Mouse (Mus musculus): ENCODE data around the gene Papss1.

The Papss1 gene

DNA sequence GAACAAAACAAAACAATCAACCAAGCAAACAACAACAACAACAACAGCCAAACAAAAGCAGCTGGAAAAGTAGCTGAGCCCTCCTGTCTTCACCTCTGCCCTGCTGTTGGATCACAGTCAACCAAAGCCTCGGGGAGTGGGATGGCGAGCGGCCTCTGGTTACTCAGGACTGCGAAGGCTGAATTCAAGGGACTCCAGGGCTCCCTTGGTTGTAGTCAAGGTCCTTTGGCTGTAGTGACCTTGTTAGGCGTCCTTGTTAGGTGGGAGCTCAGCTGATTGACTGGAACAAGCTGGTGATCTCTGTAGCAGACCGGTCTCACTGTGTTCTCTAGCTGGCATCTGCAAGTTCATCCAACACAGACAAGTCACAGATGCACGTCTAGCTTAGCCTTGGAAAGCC is 16.5 kb downstream of the Papss1 start:
- DNase-seq (ENCODE audit: low spot score in 2 of 2) = no peak

DNA sequence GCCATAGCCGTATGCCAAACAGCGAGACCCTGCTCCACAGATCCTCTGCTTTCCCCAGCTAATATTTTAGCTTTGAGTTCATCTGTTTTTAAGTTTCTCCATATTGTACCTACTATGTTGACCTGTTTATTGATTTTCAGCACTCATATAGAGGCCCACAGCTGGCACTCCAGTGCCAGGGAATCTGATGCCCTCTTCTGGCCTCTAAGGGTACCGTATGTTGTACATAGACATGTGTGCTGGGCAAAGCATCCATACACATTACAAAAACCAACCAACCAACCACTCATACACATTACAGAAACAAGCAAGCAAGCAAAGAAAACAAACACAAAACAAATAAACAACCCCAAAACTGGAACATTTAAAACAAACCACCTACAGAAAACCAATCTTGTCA is 22.2 kb downstream of the Papss1 start:
- no peak for DNase-seq (ENCODE audit: low spot score in 2 of 2)

DNA sequence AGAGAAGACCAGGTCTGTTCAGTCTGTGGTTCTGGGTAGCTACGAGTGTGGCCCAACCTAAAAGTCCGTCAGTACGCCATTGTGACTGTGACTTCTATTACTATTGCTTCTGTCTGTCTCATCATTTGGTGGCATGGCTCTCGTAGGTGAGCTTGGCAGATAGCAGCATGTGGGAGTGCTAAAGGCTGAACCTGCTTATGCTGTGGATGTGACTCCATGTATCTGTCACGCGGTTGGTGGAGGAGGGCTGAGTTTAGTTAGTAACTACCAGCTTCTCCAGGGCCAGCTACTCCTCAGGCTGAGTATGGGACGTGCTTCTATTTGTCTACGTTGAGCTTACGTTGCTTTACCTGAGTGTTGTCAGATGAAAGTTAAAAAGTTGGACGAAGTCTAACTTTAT is 23.4 kb downstream of the Papss1 start:
- DNase-seq (ENCODE audit: low spot score in 2 of 2) = no peak

DNA sequence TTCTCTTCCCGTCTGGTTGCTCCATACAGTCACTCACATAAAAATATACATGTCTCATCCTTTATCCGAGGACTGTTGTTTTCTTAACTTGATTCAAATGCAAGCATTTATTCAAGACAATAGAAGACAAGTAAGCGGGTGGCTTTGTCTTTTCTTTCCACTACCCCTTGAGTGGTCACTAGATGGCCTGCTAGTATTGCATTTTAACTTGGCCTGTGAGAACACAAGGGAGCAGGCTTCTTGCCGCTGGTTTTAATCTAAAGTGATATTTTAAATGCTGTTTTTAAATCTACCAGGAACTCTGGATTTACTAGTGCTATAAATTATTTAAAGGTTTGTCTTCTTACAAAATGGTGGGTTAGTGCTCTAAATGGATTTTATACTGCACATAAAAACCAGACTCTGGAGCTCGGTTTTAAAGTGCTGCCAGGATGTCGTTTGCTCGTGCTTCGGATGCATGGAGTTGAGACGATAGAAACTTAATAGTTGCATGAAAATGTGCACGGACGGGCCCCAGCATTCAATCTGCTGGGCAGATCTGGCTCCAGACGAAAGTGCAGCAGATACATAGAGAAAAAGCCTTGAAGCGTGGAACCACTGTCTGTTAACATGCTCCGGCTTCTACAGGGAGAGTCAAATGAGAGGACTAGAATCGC is 28.7 kb downstream of the Papss1 start:
- DNase-seq (ENCODE audit: low spot score in 2 of 2) = no peak

DNA sequence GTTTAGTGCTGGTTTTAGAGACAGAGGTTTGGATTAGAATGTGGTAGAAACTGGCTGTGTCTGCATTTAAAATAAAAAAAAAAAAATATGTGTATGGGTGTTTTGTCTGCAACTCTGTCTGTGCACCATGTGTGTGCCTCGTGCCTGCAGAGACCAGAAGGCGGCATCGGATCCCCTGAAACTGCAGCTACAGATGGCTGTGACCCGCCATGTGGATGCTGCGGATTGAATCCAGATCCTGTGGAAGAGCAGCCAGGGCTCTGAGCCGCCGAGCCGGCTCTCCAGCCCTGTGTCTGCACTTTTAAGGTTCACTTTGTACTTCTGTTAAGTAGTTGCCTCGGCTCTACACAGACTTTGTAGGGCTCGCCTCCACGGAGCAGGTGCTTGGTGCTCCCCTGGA is 29.8 kb downstream of the Papss1 start:
- no peak for DNase-seq (ENCODE audit: low spot score in 2 of 2)

DNA sequence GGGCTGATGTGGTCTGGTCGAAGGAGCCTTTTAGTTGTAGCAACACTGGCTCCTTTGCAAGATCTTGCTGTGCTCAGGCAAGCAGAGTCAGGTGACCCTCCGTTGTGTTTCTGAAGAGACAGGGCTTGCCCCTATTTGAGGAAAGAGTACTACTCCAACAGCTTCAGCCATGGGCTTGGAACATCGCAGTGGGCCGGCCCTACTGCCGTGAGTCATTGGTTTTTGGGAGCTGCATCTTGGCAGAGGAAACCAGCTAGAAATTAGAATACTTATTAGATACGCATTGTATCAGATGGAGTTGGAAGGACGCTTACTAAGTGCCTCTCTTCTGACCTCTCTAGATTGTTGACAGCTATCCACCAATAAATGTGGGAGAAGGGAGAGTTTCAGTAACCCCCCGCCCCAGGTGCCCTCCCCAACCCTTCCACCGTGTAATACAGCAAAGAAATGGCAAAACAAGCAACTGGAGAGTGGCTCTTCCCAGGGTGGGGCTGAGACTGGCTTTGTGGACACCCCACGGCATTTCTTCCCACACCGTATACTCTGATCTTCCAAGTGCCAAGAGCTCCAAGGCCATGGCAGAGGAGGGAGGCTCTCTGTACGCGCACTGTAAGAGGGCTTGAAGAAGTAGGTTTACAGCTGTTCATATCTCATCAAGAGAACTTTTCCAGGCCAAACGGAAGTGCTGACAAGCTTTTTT is 31.1 kb downstream of the Papss1 start:
- DNase-seq (ENCODE audit: low spot score in 2 of 2) = no peak

DNA sequence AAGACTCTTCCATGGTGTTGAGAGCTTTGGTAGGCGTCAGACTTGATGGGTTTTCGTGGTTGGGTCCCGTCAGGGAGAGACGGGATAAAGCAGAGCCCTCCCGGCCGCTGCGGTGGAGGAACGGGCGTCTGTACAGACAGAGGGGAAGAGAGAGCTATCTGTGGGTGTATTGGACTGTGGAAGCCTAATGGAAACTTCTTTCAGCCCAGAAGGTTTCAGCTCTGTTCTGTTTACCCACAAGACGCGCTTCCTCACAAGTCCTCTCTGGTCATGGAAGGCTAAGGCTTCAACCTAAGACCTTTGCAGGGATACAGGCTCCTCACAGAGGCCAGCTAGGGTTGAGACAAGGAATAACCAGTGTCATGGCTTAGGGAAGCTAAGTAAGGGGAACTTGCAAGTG is 36.2 kb downstream of the Papss1 start:
- DNase-seq (ENCODE audit: low spot score in 2 of 2) = no peak

DNA sequence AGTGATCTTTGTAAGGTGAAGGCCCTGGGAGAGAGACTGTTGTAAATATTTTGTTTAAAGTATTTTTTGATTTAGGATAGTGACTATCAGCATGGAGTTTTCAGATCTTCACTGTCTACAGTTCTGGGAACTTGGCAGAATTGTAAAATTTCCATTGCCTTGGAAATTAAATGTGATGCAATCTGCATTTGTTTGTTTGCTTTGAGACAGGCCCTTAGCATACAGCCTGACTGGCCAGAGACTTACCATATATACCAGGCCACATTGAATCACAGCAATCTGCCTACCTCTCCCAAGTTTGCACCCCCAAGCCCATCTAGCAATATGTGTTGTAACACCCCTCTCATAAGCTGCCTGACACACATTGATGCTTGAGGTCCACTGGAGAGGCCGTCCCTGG is 36.8 kb downstream of the Papss1 start:
- DNase-seq (ENCODE audit: low spot score in 2 of 2) = no peak

DNA sequence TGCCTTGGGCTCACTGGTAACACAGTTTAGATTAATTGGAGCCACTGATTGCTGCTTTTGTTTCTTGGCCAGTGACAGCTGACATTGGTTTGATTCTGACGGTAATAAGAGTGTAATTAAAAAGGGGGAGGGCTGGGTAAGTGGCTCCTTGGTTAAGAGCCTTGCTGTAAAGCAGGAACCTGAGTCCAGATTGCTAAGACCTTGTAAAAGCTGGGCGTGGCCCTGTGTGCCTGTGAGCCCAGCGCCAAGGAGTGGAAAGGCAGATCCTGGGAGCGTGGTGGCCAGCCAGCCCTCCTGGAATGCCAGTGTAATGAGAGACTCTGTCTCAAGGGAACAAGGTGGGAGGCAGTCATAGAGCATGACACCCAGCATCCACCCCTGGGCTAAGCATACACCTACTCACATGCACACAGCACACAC is 38.4 kb downstream of the Papss1 start:
- DNase-seq (ENCODE audit: low spot score in 2 of 2) = no peak

DNA sequence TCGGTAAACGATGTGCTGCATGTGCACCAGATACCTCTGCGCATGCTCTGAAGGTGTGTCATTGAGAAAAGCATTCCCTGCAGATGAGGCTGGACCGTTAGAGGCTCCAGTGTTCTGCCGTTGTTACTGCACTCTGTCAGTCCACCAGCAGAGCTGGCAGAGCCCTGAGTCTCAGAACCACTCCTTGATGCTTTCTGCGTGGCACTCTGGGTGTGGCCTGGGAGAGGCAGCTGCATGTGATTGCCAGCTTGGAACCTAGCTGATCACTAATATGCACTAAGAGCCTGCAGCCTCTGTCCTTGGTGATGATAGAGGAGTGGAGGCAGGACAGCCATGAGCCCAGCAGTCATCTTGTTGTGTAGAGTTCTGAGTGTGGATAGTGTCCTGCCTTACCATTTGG is 43.5 kb downstream of the Papss1 start:
- DNase-seq (ENCODE audit: low spot score in 2 of 2) = no peak

DNA sequence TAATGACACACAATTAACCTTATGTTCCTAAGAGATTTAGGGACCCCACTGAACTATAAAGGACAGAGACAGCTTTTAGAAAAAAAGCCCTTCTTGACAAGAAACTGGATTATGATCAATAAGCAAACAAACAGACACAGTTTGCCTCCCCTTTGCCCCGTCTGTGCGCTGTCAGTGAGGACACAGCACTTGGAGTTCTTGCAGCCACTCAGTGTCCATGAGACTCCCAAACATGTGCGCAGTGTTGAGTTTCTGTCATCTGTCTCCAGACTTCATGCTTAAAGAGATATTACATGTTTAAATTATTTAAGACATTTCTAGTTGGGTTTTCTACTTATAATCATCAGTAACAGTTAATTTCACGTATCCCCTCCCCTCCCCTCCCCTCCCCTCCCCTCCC is 45.1 kb downstream of the Papss1 start:
- DNase-seq (ENCODE audit: low spot score in 2 of 2) = no peak

DNA sequence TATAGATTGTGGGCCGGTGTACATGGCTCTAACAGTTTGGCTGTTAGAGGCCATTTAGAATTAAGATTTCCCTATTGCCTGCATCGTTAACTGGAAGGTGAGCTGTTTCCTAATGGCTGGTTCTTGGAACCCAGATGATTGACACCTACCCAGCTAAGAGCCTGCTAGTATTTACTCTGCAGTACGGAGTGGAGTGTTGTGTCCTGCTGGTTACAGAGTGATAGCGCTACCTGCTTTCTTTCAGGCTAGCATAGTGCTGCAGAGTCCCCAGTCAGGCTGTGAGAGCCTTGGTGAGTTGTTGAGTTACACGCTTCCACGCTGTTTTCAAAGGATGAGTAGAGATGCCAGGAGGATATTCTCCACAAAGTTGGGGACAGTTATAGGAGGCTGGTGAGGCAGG is 46.0 kb downstream of the Papss1 start:
- DNase-seq (ENCODE audit: low spot score in 2 of 2) = no peak

DNA sequence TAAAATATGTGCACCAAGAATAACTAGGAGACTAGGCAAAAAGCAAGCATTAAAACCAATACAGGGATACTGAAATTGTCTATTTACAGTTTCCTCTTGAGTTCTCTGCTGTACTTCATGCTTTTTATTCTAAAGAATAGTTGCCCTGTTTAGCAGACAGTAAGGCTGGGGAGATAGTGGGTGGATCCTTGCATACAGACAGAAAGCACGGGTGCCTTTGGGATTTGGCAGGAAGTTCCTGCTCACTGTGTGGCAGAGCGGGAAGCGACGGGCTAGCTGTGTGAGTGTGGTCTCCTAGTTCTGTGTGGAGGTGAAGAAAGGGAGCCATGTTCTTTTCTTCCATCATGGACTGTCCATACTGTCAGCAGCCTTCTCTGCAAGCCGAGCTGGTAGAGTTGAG is 48.3 kb downstream of the Papss1 start:
- no peak for DNase-seq (ENCODE audit: low spot score in 2 of 2)

DNA sequence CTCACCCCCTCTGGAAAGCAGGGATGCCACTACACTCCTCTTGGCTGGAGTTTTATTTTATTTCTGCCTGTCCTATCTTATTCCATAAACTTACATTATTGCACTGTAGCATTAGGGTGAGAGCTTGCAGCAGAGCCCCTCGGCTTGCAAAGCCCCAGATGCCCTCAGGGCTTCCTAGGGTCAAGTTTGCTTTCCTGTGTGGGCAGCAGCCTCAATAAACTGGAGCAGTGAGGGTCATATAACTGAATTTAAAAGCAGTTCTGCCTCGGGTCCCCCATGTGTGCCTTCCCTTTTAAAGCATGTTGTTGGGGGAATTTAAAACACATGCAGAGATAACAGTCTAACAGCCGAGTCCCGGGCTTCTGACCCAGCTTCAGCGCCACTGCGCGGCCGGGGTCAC is 49.5 kb downstream of the Papss1 start:
- no peak for DNase-seq (ENCODE audit: low spot score in 2 of 2)

DNA sequence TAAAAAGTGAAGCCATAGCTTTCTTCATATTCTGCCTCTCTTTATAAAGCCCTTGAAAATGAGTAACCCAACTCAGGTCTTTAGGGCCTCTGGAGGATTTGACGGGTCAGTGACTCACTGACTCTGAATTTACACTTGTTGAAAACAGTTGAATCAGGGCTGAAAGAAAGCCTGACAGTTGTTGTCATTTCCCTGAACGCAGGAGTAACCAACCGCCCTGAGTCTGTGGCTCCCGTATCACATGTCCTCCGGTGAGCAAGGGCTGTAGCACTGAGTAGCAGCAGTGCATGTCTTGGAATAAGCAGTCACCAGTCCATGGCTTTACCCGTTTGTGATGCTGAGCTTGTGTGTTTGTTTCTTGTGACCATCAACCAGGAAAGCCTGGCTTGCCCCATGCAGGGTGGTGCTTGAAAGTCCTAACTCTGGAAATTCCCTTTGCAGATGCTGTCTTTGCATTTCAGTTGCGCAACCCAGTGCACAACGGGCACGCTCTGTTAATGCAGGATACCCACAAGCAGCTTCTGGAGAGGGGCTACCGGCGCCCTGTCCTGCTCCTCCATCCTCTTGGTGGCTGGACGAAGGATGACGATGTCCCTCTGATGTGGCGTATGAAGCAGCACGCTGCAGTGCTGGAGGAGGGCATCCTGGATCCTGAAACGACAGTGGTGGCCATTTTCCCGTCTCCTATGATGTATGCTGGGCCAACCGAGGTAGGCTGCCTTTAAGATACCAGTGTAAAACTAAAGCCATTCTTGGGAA is 54.2 kb downstream of the Papss1 start:
- DNase-seq (ENCODE audit: low spot score in 2 of 2) = no peak

DNA sequence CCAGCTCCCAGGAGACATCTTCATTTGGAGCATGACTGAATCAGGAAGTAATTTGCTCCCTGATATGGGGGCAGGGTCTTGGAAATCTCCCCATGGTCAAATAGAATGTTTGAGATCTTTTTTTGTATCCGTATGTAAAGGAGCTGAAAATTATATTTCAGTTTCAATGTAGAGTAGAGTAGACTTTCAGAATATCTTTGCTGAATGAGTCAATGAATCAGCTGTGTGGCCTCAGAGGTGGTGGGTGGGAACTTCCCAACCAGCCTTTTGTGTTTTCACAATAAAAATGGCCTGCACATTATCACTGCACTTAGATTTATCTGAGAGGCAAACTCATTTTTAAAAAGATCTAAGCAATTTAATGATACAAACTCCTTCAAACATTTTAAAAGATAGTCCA is 58.6 kb downstream of the Papss1 start:
- DNase-seq (ENCODE audit: low spot score in 2 of 2) = no peak

DNA sequence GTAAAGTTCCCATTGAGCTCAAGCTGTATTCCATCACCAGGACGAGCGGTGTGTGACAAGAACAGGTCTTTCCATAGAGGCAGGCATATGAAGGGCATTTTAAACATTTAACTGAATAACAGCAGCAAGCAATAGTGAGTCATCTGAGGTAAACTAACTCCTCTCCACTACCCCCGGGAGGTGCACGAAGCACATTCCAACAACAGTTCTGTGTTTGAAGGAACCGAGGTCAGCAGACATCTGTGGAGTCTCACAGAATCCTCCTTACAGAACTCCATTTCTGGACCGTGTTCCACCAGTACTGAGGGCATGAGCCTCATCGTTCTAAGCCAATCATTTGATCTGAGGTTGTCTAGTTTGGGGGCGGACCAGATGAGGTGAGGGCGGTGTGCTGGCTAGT is 59.5 kb downstream of the Papss1 start:
- no peak for DNase-seq (ENCODE audit: low spot score in 2 of 2)

DNA sequence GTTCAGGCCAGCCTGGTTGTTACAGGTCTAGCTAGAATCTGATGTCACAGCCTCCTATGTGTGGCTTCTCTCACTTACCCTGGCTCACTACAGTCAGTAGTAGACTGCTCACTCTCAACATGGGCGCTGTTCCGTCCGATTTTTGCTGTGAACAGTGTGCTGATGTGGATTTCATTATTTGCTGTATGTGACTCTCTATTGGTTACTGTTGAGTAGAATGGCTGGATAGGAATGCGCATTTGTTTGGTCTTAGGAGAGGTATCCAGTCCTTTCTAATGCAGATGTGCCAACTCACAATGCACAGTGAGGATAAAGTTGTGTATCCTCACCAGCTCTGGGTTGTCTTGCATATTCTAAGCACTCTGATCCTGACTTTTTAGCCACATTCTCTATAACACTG is 62.9 kb downstream of the Papss1 start:
- DNase-seq (ENCODE audit: low spot score in 2 of 2) = no peak

DNA sequence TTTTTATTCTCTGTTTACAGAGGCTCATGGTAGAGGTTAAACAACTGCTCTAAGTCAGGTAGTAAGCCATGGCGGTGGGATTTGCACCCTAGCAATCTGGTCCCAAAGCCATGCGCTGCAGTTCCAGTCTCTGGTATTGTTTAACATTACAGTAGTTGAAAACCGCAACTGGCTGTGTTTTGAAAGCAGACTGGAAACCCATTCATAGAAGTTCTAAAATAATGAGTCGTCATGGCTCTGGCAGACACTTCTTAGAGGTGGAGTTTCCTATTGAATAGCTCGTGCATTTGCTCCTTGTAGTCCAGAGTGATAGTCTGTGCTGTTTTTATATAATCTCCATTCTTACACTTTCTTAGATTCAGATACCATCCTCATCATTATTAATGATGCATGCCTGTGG is 63.7 kb downstream of the Papss1 start:
- DNase-seq (ENCODE audit: low spot score in 2 of 2) = no peak

DNA sequence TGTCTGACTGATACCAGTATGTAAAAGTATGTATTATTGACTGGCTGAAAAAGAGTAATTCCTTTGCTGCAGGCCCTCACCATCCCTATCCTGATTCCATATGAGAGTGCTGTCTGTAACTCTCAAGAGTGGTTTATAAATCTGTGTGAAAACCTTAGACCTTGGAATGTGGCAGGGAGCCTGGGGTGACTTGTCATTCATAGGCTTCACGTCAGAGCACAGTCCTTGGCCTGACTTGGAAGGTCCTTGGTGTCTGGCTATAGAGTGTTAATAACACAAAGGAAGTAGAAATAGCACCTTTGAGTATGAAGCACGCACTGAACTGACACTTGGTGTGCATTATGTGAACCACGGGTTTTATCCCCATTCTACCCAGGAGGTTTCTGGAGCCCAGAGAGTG is 64.4 kb downstream of the Papss1 start:
- no peak for DNase-seq (ENCODE audit: low spot score in 2 of 2)

DNA sequence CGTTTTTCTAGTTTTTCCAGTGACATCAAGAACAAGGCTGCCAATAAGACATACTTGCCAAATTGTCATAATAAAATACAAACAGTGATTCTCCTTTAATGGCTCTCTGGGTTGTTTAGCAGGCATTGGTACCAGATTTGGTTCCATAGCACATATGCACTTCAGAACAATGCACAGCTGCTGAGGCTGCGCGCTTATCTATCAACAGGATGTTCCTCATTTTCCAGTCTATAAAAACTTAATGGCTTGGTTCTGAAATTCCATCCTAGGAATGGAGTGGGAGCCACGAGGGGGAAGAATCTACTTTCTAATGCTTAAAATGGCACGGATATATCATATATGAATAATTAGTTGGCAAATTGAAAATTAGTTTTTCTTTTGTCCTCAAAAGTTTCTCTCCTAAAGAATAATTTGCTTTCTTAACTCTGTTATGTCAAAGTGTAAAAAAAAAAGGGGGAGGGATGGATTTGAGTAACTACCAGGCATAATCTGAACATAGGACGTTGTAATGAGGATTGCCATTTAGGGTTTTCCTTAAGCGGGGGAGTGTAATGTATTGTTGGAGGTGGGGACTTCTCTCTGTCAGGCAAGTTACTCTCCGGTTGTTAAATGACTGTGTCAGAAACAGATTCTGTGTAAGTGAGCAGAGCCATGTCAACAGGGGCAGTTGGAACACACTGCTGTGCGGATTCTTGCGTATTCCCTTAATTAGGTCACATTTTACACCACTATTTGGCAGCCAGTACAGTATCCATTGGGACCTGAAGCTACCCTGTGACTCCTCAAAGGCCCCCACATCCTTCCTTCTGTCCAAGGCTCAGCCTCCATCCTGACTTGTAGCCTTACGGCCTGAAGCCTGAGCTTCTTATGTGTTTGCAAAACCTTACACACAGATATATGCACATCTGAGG is 66.1 kb downstream of the Papss1 start:
- no peak for DNase-seq (ENCODE audit: low spot score in 2 of 2)

DNA sequence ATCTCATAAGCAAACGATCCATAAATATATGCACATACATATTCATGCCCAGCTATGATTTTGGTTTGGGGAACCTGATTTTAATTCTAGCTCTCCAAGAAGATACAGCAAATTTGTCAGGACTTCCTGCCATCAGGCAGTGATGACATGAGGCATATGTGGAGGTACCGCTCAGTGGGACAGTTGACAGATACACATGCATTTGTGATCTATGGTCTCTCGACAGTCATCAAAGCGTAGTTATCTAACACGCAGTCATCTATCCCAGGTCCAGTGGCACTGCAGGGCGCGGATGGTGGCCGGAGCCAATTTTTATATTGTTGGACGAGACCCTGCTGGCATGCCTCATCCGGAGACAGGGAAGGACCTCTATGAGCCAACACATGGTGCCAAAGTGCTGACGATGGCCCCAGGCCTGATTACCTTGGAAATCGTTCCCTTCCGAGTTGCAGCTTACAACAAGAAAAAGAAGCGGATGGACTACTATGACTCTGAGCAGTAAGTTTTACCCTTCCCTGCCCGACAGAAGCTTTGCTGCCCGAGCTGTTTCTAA is 66.8 kb downstream of the Papss1 start:
- no peak for DNase-seq (ENCODE audit: low spot score in 2 of 2)

All from frontal cortex, postnatal 14 days (tissue).